Mouse (Mus musculus) heart, adult 18-20 months (tissue): ENCODE data around the gene Alk. TPM values are rescaled to one million over a fixed set of nuclear protein-coding genes. Genes with fewer than 3 reads are reported as not detected.

ENCODE experiments used
- DNase-seq, 2 experiments: peaks; one replicate each; pipeline ENCODE4 v3.0.0; 2021 to 2022; ENCODE audit warnings: mixed read lengths in 1 of 2
- total RNA-seq, 2 experiments: library from RNA; stranded (reverse); gene quantifications; 2 replicates each; pipeline ENCODE4 v1.2.3; 2021

Alk gene
- total RNA-seq, 2 experiments from 2014 or later: not detected

GRCm38 (mm10) chr17:72132140-72132911 is 472.1 kb downstream of the Alk start:
- DNase-seq: no peak

DNA sequence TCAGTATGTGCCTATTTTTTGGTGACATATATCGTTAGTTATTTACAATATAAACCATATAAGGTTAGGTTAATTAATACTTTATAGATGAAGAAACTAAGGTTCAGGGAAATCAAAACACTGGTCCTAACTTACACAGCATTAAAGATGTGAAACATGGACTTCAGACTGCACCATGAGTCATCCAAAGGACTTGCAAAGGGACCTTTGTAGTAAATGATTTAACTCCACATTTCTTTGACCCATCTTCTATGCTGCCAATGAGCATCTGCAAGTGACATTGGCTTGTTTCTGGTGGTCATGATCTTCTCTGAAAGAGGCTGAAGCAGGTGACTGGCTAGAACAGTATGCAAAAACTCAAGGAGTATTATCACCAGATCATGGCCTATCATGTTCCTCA is 482.8 kb downstream of the Alk start:
- no peak for DNase-seq

- DNase-seq: no peak
Observed at GRCm38 (mm10) chr17:72120278-72120677, 484.1 kb downstream of the Alk start.

GRCm38 (mm10) chr17:72118376-72118775 is 486.1 kb downstream of the Alk start:
- no peak for DNase-seq

- no peak for DNase-seq
Observed at GRCm38 (mm10) chr17:72115271-72115944, 489.0 kb downstream of the Alk start.

- DNase-seq: no peak
Observed at GRCm38 (mm10) chr17:72112004-72112403, 492.4 kb downstream of the Alk start.

GRCm38 (mm10) chr17:72111528-72111927 is 492.9 kb downstream of the Alk start:
- no peak for DNase-seq

DNA sequence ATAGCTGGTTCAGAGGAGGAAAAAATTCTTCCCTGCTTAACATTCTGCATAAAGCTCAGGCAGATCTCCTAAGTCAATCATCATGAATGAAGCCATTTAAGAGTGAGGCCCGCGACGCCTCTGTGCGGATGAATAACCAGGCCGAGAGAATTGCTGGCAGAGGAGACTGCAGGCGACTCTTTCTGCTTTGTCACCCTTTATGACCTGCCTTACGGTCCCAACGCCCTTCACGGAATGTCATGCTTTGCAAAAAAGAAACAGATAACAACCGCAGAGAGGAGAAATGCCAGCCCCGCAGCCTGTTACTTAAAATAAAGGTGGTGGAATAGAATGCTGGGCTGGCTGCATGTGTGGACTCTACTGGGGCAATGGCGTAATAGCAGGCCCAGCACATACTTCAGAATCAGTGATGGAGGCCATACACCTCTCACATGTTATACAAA is 517.1 kb downstream of the Alk start:
- peak; percentile 1 to 6 for DNase-seq

- no peak for DNase-seq
Observed at GRCm38 (mm10) chr17:72081396-72081795, 523.0 kb downstream of the Alk start.

GRCm38 (mm10) chr17:72076306-72076921 is 528.0 kb downstream of the Alk start:
- DNase-seq: no peak

GRCm38 (mm10) chr17:72071871-72072270 is 532.6 kb downstream of the Alk start:
- DNase-seq: no peak

DNA sequence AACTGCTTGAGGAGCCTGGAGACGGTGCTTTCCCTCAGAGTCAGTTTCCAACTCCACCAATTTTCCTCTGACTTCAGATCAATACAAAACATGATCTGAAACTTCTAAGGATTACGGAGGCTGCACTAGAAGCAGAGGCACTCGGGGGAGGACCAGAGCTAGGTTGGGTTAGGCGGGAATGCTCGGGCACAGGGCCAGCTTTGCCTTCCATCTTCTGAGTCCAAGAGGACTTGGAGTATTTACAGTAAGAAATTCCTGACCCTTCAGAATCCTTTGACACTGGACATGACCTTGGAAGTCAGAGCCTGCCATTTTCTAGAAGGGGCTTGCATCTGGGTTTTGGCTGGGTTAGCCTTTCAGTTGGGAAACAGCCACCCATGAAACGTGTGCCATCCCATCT is 536.3 kb downstream of the Alk start:
- DNase-seq: no peak

GRCm38 (mm10) chr17:72062978-72063377 is 541.4 kb downstream of the Alk start:
- DNase-seq: no peak

GRCm38 (mm10) chr17:72059312-72059711 is 545.1 kb downstream of the Alk start:
- DNase-seq: no peak

DNA sequence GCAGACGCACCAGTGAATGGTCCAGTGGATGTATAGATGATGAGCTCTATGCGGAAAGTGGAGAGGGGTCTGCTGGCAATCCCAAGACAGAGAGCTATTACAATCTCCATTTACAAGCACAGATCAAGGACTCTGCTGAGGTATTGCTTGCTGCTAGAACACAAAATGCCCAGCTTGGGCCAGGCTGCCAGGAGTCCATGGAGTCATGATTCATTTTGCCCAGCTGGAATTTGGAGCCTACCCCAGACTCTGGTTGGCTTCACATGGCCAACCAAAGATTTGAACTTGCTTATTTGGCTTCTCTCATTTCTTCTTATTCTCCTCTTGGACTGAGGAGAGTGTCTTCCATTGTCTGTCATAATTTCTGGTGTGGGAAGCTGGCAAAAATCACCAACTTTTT is 558.8 kb downstream of the Alk start:
- no peak for DNase-seq

DNA sequence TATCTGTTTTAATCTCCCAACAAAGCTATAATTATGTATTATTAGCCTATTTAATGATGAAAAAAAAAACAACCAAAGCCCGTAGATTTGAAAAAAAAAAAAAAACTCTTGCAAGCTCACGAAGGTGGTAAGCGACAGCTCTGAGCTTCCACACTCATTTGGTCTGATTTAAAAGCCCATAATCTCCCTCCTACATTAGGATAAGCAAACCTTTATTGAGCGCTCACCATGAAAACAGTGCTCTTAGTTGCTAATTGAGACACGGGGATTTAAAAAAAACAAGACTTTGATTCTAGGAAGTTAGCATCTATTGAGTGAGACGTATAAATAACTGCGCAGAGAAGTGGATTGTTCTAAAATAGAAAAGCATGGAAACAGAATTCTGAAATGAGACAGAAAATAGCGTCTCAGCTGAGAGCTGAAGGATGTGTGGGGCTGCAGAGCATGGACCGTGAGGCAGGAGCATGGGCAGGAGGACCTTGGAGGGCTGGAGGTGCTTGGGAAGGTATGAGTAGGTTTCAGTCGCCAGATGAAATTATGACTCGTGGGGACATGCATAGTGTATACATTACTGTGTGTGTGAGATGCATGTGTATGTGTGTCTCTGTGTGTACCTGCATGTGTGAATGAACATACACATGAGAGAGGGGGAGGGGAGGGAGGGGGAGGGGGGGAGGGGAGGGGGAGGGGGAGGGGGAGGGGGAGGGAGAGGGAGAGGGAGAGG is 560.6 kb downstream of the Alk start:
- DNase-seq: no peak

DNA sequence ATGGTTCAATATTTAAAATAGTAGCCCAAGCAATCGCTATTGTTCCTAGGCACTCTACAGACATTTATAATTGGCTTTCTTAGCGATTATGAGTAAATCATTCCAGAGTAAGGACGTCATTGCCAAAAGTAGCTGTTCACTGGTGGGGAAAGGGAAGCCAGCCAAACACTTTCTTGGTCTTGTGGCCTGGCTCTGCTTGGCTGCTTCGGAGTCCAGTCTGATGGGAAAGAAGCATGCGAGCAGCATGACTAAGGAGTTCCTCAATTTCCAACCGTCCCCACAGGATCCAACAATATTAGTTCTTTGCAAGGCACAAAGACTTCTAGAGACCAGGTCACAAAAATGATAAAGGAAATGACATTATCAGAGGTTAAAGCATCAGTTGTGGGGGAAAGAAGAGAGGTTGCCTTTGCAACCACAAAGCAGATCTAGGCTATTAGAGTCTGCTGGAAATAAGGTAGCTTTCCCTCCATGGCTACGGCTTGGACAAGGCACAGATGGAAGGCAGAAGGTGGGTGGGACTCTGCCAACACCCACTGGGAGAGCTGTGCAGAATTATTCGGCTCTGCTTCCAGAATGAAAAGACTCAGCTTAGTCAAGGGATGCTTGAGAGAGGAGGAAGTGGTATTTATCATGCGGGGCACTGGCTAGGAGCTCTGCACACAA is 561.3 kb downstream of the Alk start:
- DNase-seq: peak; percentile 82 to 88

GRCm38 (mm10) chr17:72039176-72039948 is 565.1 kb downstream of the Alk start:
- no peak for DNase-seq

GRCm38 (mm10) chr17:72038371-72038770 is 566.1 kb downstream of the Alk start:
- no peak for DNase-seq

GRCm38 (mm10) chr17:72030672-72031071 is 573.8 kb downstream of the Alk start:
- no peak for DNase-seq

GRCm38 (mm10) chr17:72023323-72023722 is 581.1 kb downstream of the Alk start:
- peak in 1 of 2 experiments; percentile 2 for DNase-seq
